Mouse (Mus musculus) layer of hippocampus, adult 11-12 months (tissue): ENCODE results near the gene Ppih.

Experiments
- DNase-seq: peaks from one replicate; pipeline ENCODE4 v3.0.0; 2022; ENCODE audit warnings: low spot score

Ppih gene

GRCm38 (mm10) chr4:119320131-119320830 is at the start of gene Ppih:
Gene Ppih, minus strand, starts transcription at chr4:119320546.
- DNase-seq: peak; percentile 96

- DNase-seq: no peak
These were observed 49.1 kb upstream of the Ppih start for GRCm38 (mm10) chr4:119369460-119369859.

- no peak for DNase-seq
These were observed 46.6 kb upstream of the Ppih start for GRCm38 (mm10) chr4:119366758-119367526.

- no peak for DNase-seq
These were observed 41.9 kb upstream of the Ppih start for GRCm38 (mm10) chr4:119362231-119362630.

- DNase-seq: peak; percentile 14
These were observed 39.0 kb upstream of the Ppih start for GRCm38 (mm10) chr4:119359196-119359971.

- no peak for DNase-seq
These were observed 25.2 kb upstream of the Ppih start for GRCm38 (mm10) chr4:119345508-119345907.

- peak; percentile 39 for DNase-seq
These were observed 18.6 kb upstream of the Ppih start for GRCm38 (mm10) chr4:119338861-119339361.

- peak; percentile 16 for DNase-seq
These were observed 18.1 kb upstream of the Ppih start for GRCm38 (mm10) chr4:119338422-119338821.

GRCm38 (mm10) chr4:119333487-119333886 is 13.1 kb upstream of the Ppih start:
- no peak for DNase-seq

GRCm38 (mm10) chr4:119320896-119321550 is 677 bp upstream of the Ppih start:
- peak; percentile 6 for DNase-seq

- no peak for DNase-seq
These were observed 6.6 kb downstream of the Ppih start for GRCm38 (mm10) chr4:119313756-119314155.

- no peak for DNase-seq
These were observed 14.9 kb downstream of the Ppih start for GRCm38 (mm10) chr4:119305418-119305817.

GRCm38 (mm10) chr4:119303291-119303690 is 17.1 kb downstream of the Ppih start:
- DNase-seq: no peak

- no peak for DNase-seq
These were observed 18.6 kb downstream of the Ppih start for GRCm38 (mm10) chr4:119301777-119302176.

GRCm38 (mm10) chr4:119300761-119301160 is 19.6 kb downstream of the Ppih start:
- no peak for DNase-seq

GRCm38 (mm10) chr4:119297361-119297760 is 23.0 kb downstream of the Ppih start:
- no peak for DNase-seq

- no peak for DNase-seq
These were observed 25.3 kb downstream of the Ppih start for GRCm38 (mm10) chr4:119295134-119295453.

GRCm38 (mm10) chr4:119294415-119295133 is 25.8 kb downstream of the Ppih start, which contains the start of gene Ybx1:
Gene Ybx1, minus strand, starts transcription at chr4:119294604.
- peak; percentile 100 for DNase-seq

- DNase-seq: peak; percentile 25
These were observed 26.6 kb downstream of the Ppih start for GRCm38 (mm10) chr4:119293574-119294258.

- peak; percentile 61 for DNase-seq
These were observed 27.4 kb downstream of the Ppih start for GRCm38 (mm10) chr4:119292771-119293573.
